Mouse (Mus musculus) midbrain, embryonic 10.5 days (tissue): ENCODE data around the gene Pfdn4. TPM values are rescaled to one million over a fixed set of nuclear protein-coding genes. Genes with fewer than 3 reads are reported as not detected.

ENCODE experiments used
- DNase-seq: peaks from one replicate; pipeline ENCODE4 v3.0.0-alpha.2; 2017; ENCODE audit warnings: low spot score
- H3K27ac ChIP-seq: fragments of 300-500 bp; sonication (generic); replicated peaks from 2 replicates; pipeline ENCODE4 v1.5.1; 2016; ENCODE audit warnings: mild to moderate bottlenecking
- H3K27me3 ChIP-seq: fragments of 300-500 bp; sonication (generic); 2 replicates; pipeline ENCODE4 v1.6.1; 2016; ENCODE audit warnings: low read depth, mild to moderate bottlenecking; ENCODE audit not compliant: poor library complexity, severe bottlenecking
- H3K36me3 ChIP-seq: fragments of 300-500 bp; sonication (generic); 2 replicates; pipeline ENCODE4 v1.6.1; 2016; ENCODE audit warnings: mild to moderate bottlenecking, moderate library complexity
- H3K4me1 ChIP-seq: fragments of 300-500 bp; sonication (generic); 2 replicates; pipeline ENCODE4 v1.6.1; 2016
- H3K4me3 ChIP-seq: fragments of 300-500 bp; sonication (generic); 2 replicates; pipeline ENCODE4 v1.5.1; 2016; ENCODE audit warnings: mild to moderate bottlenecking, moderate library complexity
- H3K9me3 ChIP-seq: fragments of 300-500 bp; sonication (generic); replicated peaks from 2 replicates; pipeline ENCODE4 v1.6.1; 2016; ENCODE audit warnings: mild to moderate bottlenecking
- WGBS: fragments of 180-500 bp; shearing (Covaris S2); methylation state at CpG from one replicate; pipeline ENCODE4 v1.1.7; 2016; 5-methylcytosine and 5-hydroxymethylcytosine counted together
- polyA plus RNA-seq: library from polyadenylated mRNA; unstranded; fragments of >200 nt; fragmentation: Nextera tagmentation; extraction: Ambion mirVana; gene quantifications from 2 replicates; pipeline ENCODE4 v1.2.1, GENCODE M21; 2016

The Pfdn4 gene
- polyA plus RNA-seq, 1 experiment from 2014 or later: 106 TPM

DNA sequence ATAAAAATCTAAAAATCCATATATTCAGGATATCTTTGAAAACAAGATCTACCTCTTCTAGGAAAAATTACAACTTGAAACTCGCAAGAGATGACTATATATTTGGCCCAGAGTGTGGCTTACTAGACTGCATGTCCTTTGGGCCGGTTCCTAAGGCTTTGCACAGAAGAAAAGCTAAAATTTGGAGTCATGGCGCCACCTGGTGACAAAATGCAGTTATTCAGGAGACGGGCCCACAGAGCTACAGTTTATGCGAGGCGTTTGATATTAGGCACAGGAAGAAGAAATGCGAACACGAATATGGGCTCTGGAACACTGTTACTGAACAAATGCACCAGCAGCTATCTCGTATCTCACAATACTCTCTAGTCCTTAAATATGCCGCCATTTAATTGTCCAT is 11.5 kb downstream of the Pfdn4 start:
- Histone ChIP-seq H3K4me1 (peaks cover 23% of the 10 kb centered on the region), H3K4me3 (no peak overlapping the region), H3K9me3 (no peaks in the 10 kb centered on the region), H3K36me3 (no peaks in the 10 kb centered on the region), H3K27me3 (peaks cover 4% of the 10 kb centered on the region; the same call in 1 of the 2 replicates), H3K27ac (no peak overlapping the region)
- 13% methylated on average over 10 of the region's 10 CpGs for WGBS
- peak; percentile 78 for DNase-seq

DNA sequence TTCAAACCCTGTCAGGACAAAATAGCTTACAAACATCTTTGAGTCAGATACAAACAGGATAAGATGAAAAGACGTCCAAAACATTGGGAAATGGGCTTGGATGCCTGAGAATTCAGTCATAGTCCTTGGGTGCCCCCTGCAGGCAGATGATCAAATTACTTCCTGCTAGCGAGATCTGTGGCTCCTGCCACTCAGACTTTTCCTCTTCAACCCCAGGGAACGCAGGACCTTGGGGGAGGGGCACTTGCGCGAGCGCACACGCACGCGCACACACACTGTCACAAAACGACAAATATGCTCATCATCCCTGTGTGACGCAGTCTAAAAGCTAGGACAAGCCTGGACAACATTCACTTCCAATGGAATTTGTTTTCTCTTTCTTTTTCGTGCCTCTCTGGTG is 12.6 kb downstream of the Pfdn4 start:
- DNase-seq: peak; percentile 90
- WGBS: 3% methylated on average over 12 of the region's 12 CpGs
- Histone ChIP-seq H3K4me1 (peaks cover 32% of the 10 kb centered on the region), H3K36me3 (peaks cover 3% of the 10 kb centered on the region; the same call in 1 of the 2 replicates), H3K9me3 (no peaks in the 10 kb centered on the region), H3K4me3 (peak overlapping the region; percentile 46), H3K27me3 (peaks cover 4% of the 10 kb centered on the region; the same call in 1 of the 2 replicates), H3K27ac (no peak overlapping the region)

DNA sequence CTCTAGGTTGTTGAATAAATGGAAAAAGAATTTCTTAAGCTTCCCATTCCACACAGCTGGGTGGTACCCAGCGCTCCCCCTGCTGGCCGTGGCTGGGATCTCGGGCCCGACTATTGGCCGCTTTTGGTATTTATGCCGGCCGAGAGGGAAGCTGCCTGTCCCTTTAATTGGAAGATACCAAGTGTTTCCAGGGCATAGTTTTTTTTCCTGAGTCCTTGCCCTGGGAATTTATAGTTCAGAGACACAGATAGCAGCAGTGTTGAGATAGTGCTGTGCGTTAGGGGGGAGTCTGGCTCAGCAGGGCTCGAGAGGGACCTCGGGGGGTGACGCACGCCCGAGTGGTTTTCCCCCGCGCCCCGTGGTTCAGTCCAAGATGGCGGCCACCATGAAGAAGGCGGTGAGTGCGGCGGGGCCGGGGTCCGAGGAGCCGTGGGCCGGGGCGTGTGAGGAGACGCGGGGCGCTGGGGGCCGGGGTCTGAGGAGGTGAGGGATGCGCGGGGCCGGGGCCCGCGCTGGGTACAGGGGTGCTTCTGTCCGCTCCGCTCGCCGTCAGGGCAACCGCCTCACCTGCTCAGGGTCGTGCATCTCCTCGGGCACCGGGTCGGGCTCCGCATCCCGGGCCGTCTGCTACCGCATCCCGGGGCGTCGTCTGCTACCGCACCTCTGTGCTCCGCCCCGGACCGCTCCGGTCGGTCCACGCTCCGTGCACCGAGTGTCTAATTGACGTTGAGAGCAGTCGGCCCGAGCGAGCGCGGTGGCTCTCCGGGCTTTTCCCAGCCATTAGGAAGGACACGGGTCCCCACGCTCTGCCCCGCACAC is 15.1 kb downstream of the Pfdn4 start:
- Histone ChIP-seq H3K9me3 (no peaks in the 10 kb centered on the region), H3K4me3 (peak overlapping the region; percentile 98), H3K4me1 (peaks cover 32% of the 10 kb centered on the region), H3K27me3 (peaks cover 4% of the 10 kb centered on the region; the same call in 1 of the 2 replicates), H3K27ac (peak overlapping the region; percentile 100), H3K36me3 (peaks cover 21% of the 10 kb centered on the region)
- DNase-seq: peak; percentile 91
- under 1% methylated on average over 68 of the region's 69 CpGs for WGBS

DNA sequence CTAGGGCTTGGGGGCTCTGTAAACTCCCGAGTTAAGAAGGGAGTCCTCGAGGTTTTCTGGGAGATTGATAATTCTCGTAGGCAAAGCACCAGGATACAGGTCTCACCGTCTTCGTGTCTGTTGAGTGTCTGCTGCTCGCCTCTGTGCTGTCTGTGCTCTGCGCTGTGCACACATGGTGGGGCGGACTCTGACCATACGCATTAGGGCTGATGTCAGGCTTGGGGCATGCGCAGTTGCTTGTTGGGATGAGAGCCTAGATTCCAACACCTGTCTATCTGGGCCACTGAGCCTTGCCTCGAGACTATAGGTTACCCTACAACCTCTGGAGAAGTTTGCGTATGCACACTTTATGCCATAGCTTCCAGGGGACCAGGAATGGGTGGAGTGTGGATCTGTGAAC is 17.5 kb downstream of the Pfdn4 start:
- H3K27me3 ChIP-seq: no peaks in the 10 kb centered on the region
- no peak overlapping the region for H3K27ac ChIP-seq
- no peak for DNase-seq
- WGBS: 93% methylated on average over 12 of the region's 12 CpGs
- H3K36me3 ChIP-seq: peaks cover 45% of the 10 kb centered on the region
- no peak overlapping the region for H3K4me3 ChIP-seq
- H3K9me3 ChIP-seq: no peaks in the 10 kb centered on the region
- peaks cover 26% of the 10 kb centered on the region for H3K4me1 ChIP-seq

DNA sequence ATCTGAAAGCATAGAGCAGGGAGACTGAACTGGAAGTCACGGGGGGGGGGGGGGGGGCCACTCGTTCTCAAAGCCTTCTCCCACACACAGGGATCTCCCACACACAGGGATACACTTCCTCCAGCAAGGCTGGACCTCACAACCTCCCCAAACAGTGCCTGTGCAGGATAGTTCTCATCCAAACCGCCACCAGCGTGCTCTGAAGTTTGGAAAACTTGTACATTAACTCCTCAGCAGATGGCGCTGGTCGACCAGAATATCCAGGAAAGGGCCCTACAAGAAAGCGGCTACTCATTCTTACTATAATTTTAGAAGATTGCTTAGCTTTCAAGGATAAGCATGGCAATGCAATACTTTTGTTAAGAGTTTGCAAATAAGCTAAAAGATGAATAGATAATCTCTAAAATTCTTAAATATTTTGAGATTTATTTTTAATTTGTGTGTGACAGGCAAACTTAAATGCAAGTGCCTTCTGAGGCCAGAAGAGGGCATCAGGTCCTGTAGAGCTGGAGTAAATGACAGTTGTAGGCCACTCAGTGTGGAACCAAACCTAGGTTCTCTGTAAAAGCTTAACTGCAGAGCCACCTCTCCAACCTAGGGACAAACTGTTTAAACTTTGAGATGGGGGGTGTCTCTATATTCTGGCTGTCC is 24.2 kb downstream of the Pfdn4 start:
- DNase-seq: peak; percentile 68
- Histone ChIP-seq H3K27ac (no peak overlapping the region), H3K4me1 (no peaks in the 10 kb centered on the region), H3K36me3 (peaks cover 44% of the 10 kb centered on the region), H3K27me3 (no peaks in the 10 kb centered on the region), H3K9me3 (no peaks in the 10 kb centered on the region), H3K4me3 (no peak overlapping the region)
- 11% methylated on average over 7 of the region's 7 CpGs for WGBS

DNA sequence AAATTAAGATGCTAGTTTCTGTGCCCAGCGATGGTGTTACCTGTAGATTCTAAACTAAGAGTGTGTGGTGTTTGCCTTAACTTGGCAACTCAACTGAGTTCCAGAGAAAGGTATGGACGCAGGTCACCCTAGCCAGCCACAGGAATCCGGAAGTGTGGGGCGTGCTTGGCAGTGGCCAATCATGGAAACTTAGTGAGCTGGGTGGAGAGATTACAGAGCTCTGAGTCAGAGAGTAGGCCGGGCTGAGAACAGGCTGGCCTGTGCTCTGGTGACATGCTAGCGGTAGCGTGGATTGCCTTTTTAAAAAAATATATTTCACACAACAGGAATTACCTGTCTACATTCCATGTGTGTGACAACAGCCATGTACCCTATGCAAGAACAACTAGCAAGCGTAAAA is 30.3 kb downstream of the Pfdn4 start:
- Histone ChIP-seq H3K4me3 (no peak overlapping the region), H3K4me1 (no peaks in the 10 kb centered on the region), H3K27me3 (no peaks in the 10 kb centered on the region), H3K27ac (no peak overlapping the region), H3K36me3 (no peaks in the 10 kb centered on the region), H3K9me3 (no peaks in the 10 kb centered on the region)
- no peak for DNase-seq
- 95% methylated on average over 8 of the region's 8 CpGs for WGBS

DNA sequence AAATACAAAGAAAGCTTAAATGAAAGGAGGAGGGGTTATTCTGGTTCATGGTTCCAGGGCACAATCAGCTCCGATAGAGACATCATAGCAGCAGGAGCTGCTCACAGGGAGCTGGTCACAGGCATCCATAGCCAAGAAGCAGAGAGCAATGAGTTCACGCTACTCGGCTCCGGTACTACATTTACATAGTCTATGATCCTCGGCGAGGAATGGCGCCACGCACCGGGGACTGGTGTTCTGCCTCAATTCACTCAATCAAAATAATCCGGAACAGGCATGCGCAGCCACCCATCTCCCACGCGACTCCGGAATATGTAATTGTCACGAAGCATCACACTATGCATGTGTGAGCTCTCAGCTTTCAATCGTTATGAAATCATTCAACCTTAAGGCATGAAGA is 31.8 kb downstream of the Pfdn4 start:
- no peaks in the 10 kb centered on the region for H3K9me3 ChIP-seq
- no peak overlapping the region for H3K4me3 ChIP-seq
- H3K36me3 ChIP-seq: no peaks in the 10 kb centered on the region
- WGBS: 95% methylated on average over 16 of the region's 16 CpGs
- 0 out of 2 replicates have a peak, but pooled peaks cover 2% of the 10 kb centered on the region for H3K4me1 ChIP-seq
- no peak overlapping the region for H3K27ac ChIP-seq
- no peaks in the 10 kb centered on the region for H3K27me3 ChIP-seq
- no peak for DNase-seq

DNA sequence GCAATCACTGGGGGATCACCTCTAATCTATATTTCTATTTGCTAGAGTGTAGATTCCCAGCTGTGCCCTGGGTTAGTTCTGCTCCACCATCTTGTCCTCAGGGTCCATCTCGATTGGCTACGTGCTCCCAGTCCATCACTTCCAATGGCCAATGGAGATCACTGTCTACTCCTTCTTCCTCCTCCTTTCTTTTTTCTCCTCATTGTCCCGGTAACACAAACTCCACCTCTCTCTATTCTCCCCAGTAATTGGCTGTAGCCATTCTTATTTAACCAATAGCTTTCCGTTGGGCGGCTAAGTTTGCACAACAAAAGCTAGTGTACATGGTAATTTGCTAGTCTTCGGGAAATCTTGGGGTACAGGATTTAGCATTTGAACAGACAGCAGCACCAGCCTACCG is 33.5 kb downstream of the Pfdn4 start:
- H3K9me3 ChIP-seq: no peaks in the 10 kb centered on the region
- H3K27me3 ChIP-seq: no peaks in the 10 kb centered on the region
- DNase-seq: no peak
- H3K4me3 ChIP-seq: no peak overlapping the region
- H3K36me3 ChIP-seq: no peaks in the 10 kb centered on the region
- no peak overlapping the region for H3K27ac ChIP-seq
- WGBS: 88% methylated on average over 7 of the region's 7 CpGs
- 0 out of 2 replicates have a peak, but pooled peaks cover 2% of the 10 kb centered on the region for H3K4me1 ChIP-seq

DNA sequence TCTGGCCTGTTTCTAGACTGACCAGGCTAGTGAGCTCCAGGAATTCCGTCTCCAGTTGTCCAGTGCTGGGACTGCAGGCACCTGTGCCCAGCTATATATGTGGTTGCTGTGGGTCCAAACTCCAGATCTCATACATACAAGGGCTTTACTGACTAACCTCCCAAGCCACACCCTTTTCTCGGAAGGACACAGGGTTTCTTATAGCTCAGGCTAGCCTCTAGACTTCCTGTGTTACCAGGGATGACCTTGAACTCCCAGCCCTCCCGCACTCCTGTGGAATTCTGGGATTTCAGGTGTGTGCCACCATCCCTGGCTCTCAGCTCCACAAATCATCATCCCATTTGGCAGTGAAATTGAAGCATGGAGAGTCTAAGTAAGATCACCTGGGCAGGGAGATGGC is 34.0 kb downstream of the Pfdn4 start:
- 0 out of 2 replicates have a peak, but pooled peaks cover 2% of the 10 kb centered on the region for H3K4me1 ChIP-seq
- WGBS: 93% methylated on average over 3 of the region's 3 CpGs
- no peaks in the 10 kb centered on the region for H3K27me3 ChIP-seq
- H3K4me3 ChIP-seq: no peak overlapping the region
- H3K9me3 ChIP-seq: no peaks in the 10 kb centered on the region
- no peaks in the 10 kb centered on the region for H3K36me3 ChIP-seq
- no peak overlapping the region for H3K27ac ChIP-seq
- DNase-seq: no peak

DNA sequence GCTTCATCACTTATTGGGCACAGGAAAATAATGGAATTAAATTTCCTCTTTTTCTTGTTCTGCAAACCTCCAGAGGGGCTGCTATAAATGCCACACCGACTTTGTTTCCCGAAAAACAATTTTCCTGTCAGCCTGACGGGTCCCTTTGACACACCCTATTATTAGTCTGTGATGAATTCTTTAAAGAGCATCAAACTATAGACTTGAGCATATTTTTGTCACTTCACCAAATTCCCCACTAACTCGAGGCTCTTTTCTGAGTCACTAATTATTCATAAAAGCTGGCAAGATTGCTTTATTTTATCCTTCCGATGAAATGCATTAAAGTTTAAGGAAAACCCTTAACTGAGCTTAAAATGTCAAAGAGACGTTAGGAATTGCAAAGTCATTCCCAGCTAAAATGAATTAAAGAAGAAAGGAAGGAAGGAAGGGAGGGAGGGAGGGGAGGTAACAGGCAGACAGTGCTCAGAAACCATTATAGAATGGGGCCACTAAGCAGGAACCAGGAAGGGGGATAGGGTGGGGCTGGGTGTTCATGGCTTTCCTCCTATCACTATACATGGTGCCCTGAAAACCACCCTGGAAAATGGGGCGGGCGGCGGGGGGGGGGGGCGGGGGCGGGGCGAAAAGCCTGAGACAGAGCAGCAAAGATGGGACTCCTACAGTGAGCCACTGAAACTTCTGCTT is 38.0 kb downstream of the Pfdn4 start:
- Histone ChIP-seq H3K27ac (no peak overlapping the region), H3K4me3 (no peak overlapping the region), H3K9me3 (no peaks in the 10 kb centered on the region), H3K4me1 (0 out of 2 replicates have a peak, but pooled peaks cover 2% of the 10 kb centered on the region), H3K36me3 (no peaks in the 10 kb centered on the region), H3K27me3 (no peaks in the 10 kb centered on the region)
- DNase-seq: no peak
- WGBS: 64% methylated on average over 12 of the region's 12 CpGs

DNA sequence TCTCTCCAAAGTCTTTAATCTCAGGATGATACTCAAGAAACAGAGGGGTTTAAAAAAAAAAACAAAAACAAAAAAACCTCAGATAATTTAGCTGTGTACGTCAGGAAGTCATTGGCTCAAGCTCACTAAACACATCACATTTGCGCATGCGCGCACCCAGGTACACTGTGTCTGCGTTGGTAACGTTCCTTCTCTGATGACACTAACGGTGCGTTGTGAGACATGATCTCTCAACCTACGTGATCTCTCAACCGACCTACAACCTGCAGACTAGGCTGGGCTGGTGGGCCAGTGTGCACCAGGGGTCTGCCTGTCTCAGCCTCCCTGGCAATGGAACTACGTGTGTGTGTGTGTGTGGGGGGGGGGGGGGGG is 38.6 kb downstream of the Pfdn4 start:
- H3K36me3 ChIP-seq: no peaks in the 10 kb centered on the region
- no peak for DNase-seq
- H3K4me3 ChIP-seq: no peak overlapping the region
- no peaks in the 10 kb centered on the region for H3K27me3 ChIP-seq
- H3K9me3 ChIP-seq: no peaks in the 10 kb centered on the region
- no peak overlapping the region for H3K27ac ChIP-seq
- 96% methylated on average over 11 of the region's 11 CpGs for WGBS
- H3K4me1 ChIP-seq: 0 out of 2 replicates have a peak, but pooled peaks cover 2% of the 10 kb centered on the region

DNA sequence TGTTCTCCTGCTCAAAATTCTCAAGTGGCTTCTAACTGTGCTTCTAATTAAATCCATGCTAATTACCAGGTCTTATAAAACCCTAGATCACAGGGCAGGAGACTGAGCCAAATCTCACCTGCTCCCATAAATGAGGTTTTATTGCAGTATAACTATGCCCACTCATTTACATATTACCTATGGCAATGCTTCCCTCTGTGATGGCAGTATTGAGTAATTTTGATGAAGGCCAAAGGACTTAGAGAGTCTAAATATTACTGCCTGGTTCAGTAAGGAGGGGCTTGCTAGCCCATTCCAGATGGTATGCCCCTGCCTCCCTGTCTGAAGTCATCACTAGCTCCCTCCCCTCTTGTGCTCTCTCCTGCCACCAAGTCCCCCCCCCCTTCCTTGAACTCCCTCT is 39.6 kb downstream of the Pfdn4 start:
- Histone ChIP-seq H3K9me3 (no peaks in the 10 kb centered on the region), H3K27ac (no peak overlapping the region), H3K4me3 (no peak overlapping the region), H3K4me1 (0 out of 2 replicates have a peak, but pooled peaks cover 2% of the 10 kb centered on the region), H3K36me3 (no peaks in the 10 kb centered on the region), H3K27me3 (no peaks in the 10 kb centered on the region)
- DNase-seq: no peak

DNA sequence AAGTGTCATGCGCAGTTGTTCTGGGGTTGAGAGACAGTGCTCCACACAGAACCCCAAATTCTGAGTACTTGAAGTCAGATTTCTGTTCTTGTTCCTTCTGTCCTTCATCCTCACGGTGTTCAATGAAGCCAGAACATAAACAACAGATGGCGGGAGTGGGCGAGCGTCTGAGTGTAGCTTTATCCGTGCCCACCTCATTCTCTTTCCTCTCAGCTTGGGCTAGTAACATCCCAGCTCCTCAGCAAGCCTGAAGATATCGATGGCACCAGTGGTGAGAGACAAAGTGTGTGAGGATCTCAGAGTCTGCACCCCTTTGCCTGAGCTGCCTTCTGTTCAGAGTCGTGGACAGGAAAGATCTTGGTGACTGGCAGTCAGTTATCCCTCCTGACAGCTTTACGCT is 43.0 kb downstream of the Pfdn4 start:
- H3K27me3 ChIP-seq: no peaks in the 10 kb centered on the region
- no peaks in the 10 kb centered on the region for H3K9me3 ChIP-seq
- no peak for DNase-seq
- no peaks in the 10 kb centered on the region for H3K4me1 ChIP-seq
- no peaks in the 10 kb centered on the region for H3K36me3 ChIP-seq
- no peak overlapping the region for H3K27ac ChIP-seq
- H3K4me3 ChIP-seq: no peak overlapping the region
- 89% methylated on average over 9 of the region's 9 CpGs for WGBS
